Mouse (Mus musculus) liver, embryonic 11.5 days (tissue): ENCODE measurements around the gene Camta2. TPM values are rescaled to one million over a fixed set of nuclear protein-coding genes. Genes with fewer than 3 reads are reported as not detected.

Experiments
- ATAC-seq: fragments of 200-750 bp; cut with Nextera tagmentation; replicated peaks from 2 replicates; pipeline ENCODE4 v1.8.0; 2017; ENCODE audit warnings: moderate number of reproducible peaks, mild to moderate bottlenecking, moderate TSS enrichment, moderate library complexity; ENCODE audit not compliant: low FRiP score
- DNase-seq: peaks from one replicate; pipeline ENCODE4 v3.0.0-alpha.2; 2017; ENCODE audit warnings: low spot score
- H3K27ac ChIP-seq: fragments of 300-500 bp; sonication (generic); 2 replicates; pipeline ENCODE4 v1.5.1; 2014; ENCODE audit warnings: mild to moderate bottlenecking, low read depth, low read length, control low read depth
- H3K27me3 ChIP-seq: fragments of 300-500 bp; sonication (generic); replicated peaks from 2 replicates; pipeline ENCODE4 v1.6.1; 2014; ENCODE audit warnings: low read length, mixed read lengths; ENCODE audit not compliant: control insufficient read depth, insufficient read depth
- H3K36me3 ChIP-seq: fragments of 300-500 bp; sonication (generic); 2 replicates; pipeline ENCODE4 v1.6.1; 2014; ENCODE audit warnings: mild to moderate bottlenecking, low read length, moderate library complexity, mixed read lengths; ENCODE audit not compliant: control insufficient read depth, insufficient read depth
- H3K4me1 ChIP-seq: fragments of 300-500 bp; sonication (generic); replicated peaks from 2 replicates; pipeline ENCODE4 v1.6.1; 2014; ENCODE audit warnings: low read length, mixed read lengths; ENCODE audit not compliant: control insufficient read depth, insufficient read depth
- H3K4me2 ChIP-seq: fragments of 300-500 bp; sonication (generic); 2 replicates; pipeline ENCODE4 v1.6.1; 2014; ENCODE audit warnings: mild to moderate bottlenecking, control low read depth, moderate library complexity
- H3K4me3 ChIP-seq: fragments of 300-500 bp; sonication (generic); 2 replicates; pipeline ENCODE4 v1.5.1; 2014; ENCODE audit warnings: low read depth, low read length, control low read depth
- H3K9ac ChIP-seq: fragments of 300-500 bp; sonication (generic); 2 replicates; pipeline ENCODE4 v1.6.1; 2014; ENCODE audit warnings: low read depth, low read length, control low read depth
- H3K9me3 ChIP-seq: fragments of 300-500 bp; sonication (generic); 2 replicates; pipeline ENCODE4 v1.6.1; 2016; ENCODE audit warnings: low read length, inconsistent platforms, mixed read lengths; ENCODE audit not compliant: control insufficient read depth
- WGBS: fragments of 180-500 bp; shearing (Covaris S2); extraction: QIAGEN DNeasy Blood & Tissue Kit; methylation state at CpG from one replicate; pipeline ENCODE4 v1.1.7; 2014; 5-methylcytosine and 5-hydroxymethylcytosine counted together
- polyA plus RNA-seq: library from polyadenylated mRNA; unstranded; fragments of >200 nt; fragmentation: Nextera tagmentation; extraction: Ambion mirVana; gene quantifications from 2 replicates; pipeline ENCODE4 v1.2.1, GENCODE M21; 2014

Gene Camta2
- polyA plus RNA-seq, 1 experiment from 2014 or later: 13.1 TPM

DNA sequence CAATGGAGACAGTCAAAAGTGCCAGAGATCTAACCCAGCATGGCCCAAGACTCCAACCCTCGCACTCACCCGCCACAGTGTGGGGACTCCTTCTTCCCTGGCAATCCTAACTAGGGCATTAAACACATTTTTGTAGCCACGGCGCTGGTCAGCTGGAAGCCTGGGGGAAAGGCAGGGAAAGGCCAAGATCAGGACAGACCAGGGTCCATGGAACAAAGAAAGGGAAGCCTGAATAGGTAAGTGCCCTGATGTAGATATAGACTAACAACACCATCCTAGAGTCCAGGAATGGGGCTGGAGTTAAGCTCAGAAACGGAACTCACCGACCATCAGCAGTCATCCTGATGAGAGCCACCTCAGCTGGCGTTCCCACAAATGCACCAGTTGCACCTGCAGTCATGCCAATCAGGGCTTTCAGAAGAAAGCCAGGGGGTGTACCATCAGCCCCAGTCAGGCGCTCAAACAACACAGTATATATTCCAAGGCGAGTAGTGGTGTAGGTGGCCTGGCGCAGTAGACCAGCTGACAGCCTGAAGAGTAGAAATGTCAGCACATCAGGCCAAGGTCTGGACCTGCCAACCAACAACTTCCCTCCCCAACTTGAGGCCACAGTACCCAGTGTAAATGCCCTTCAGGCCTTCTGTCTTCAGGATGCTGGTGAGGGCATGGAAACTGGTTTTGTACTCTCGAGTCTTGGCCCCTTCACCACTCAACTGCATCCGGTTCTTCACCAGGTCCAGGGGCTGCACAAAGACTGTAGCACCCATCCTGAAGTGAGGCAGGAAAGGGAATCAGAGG lies 42.2 kb downstream of the Camta2 start:
- H3K36me3 ChIP-seq: peaks cover 33% of the 10 kb centered on the region
- H3K9ac ChIP-seq: peak overlapping the region; percentile 70
- no peaks in the 10 kb centered on the region for H3K9me3 ChIP-seq
- WGBS: 87% methylated on average over 12 of the region's 12 CpGs
- peak overlapping the region; percentile 82 for H3K4me2 ChIP-seq
- peak overlapping the region; percentile 92 for H3K4me3 ChIP-seq
- ATAC-seq: no peak
- H3K27ac ChIP-seq: peak overlapping the region; percentile 81
- DNase-seq: no peak
- H3K27me3 ChIP-seq: no peaks in the 10 kb centered on the region
- H3K4me1 ChIP-seq: peaks cover 34% of the 10 kb centered on the region

DNA sequence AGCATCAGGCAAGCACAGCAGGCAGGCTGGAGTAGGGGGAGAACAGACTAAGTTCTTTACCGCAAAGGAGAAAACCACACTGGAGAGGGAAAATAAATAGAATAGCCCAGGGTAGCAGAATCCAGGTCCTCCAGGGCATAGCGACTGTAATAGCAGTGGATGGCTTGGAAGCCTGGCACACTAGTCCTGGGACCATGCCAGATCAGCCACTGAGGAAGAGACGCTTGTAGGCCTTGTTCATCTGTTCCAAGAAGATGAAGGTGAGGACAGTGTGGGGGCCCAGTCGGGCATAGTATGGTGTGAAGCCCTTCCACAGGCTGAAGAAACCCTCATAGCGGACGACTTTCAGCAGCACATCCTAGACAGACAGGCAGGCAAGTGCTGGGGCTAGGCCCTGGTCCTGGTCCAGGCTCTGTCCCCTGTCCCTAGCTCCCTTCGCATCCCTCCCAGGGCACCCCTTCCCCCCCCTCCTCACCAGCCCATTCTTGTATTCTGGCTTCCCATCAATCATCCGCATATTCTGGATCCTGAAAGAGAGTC lies 43.3 kb downstream of the Camta2 start:
- Histone ChIP-seq H3K4me2 (no peak overlapping the region), H3K4me1 (peaks cover 33% of the 10 kb centered on the region)

DNA sequence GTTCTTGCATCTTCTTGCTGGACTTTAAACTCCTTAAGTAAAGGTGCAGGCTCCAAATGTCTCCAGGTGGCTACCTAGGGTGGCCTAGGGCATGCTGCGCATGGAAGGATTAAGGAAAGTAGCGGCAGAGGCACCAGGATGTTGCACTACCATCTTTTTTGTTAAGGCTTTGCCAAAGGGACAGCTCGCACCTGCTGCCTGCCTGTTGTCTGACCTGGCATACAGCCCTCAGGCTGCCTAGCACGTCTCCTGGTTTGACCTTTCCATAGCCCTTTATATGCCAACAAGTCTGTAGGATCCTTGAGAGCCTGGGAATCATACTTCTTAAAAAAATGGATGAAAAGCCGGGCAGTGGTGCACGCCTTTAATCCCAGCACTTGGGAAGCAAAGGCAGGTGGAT lies 44.9 kb downstream of the Camta2 start:
- H3K4me1 ChIP-seq: peaks cover 34% of the 10 kb centered on the region
- no peaks in the 10 kb centered on the region for H3K9me3 ChIP-seq
- H3K27ac ChIP-seq: no peak overlapping the region
- no peaks in the 10 kb centered on the region for H3K27me3 ChIP-seq
- H3K9ac ChIP-seq: no peak overlapping the region
- H3K4me2 ChIP-seq: peak overlapping the region; percentile 13
- WGBS: 90% methylated on average over 6 of the region's 6 CpGs
- no peak for ATAC-seq
- H3K36me3 ChIP-seq: peaks cover 17% of the 10 kb centered on the region
- no peak for DNase-seq
- H3K4me3 ChIP-seq: no peak overlapping the region

More for the DNA sequence above, 43.3 kb downstream of the Camta2 start:
- peaks cover 25% of the 10 kb centered on the region for H3K36me3 ChIP-seq
- WGBS: 94% methylated on average over 8 of the region's 8 CpGs
- H3K27ac ChIP-seq: no peak overlapping the region
- no peaks in the 10 kb centered on the region for H3K9me3 ChIP-seq
- no peaks in the 10 kb centered on the region for H3K27me3 ChIP-seq
- no peak for DNase-seq
- ATAC-seq: no peak
- H3K9ac ChIP-seq: 0 out of 2 replicates have a peak overlapping the region, but pooled peaks have one; percentile 9
- no peak overlapping the region for H3K4me3 ChIP-seq

DNA sequence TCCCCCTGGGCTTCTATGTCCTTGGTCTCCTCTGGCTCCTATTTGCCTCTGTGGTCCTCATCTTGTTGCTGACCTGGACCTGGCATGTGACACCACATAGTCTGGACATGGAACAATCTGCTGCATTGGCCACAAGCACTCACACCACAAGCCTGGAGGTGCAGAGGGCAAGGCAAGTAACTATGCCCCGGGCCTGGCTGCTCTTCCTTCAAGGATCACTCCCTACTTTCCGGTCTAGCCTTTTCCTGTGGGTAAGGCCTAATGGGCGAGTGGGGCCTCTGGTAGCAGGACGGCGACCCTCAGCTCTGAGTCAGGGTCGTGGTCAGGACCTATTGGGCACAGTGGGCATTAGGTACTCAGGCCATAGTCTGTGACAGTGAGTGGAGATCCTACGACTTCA lies 46.7 kb downstream of the Camta2 start:
- Histone ChIP-seq H3K9me3 (no peaks in the 10 kb centered on the region), H3K4me1 (peaks cover 43% of the 10 kb centered on the region), H3K4me2 (no peak overlapping the region; the same call in 1 of the 2 replicates), H3K27me3 (no peaks in the 10 kb centered on the region), H3K4me3 (peak overlapping the region; percentile 25; the same call in 1 of the 2 replicates), H3K36me3 (peaks cover 17% of the 10 kb centered on the region), H3K27ac (no peak overlapping the region; the same call in 1 of the 2 replicates), H3K9ac (peak overlapping the region; percentile 45; the same call in 1 of the 2 replicates)
- no peak for ATAC-seq
- no peak for DNase-seq
- 76% methylated on average over 7 of the region's 7 CpGs for WGBS

DNA sequence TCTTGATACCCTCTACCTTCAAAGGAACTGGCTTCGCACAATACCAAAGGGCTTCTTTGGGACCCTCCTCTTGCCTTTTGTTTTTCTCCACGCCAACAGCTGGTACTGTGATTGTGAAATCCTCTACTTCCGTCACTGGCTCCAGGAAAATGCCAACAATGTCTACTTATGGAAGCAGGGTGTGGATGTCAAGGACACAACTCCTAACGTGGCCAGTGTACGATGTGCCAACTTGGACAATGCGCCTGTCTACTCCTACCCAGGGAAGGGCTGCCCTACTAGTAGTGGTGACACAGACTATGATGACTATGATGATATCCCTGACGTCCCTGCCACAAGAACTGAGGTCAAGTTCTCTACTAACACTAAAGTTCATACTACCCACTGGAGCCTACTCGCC lies 47.9 kb downstream of the Camta2 start:
- H3K9me3 ChIP-seq: no peaks in the 10 kb centered on the region
- H3K27me3 ChIP-seq: no peaks in the 10 kb centered on the region
- WGBS: 79% methylated on average over 8 of the region's 8 CpGs
- DNase-seq: no peak
- peak overlapping the region; percentile 23 for H3K4me3 ChIP-seq
- H3K4me1 ChIP-seq: peaks cover 34% of the 10 kb centered on the region
- H3K4me2 ChIP-seq: peak overlapping the region; percentile 52
- H3K27ac ChIP-seq: 0 out of 2 replicates have a peak overlapping the region, but pooled peaks have one; percentile 82
- no peak for ATAC-seq
- H3K9ac ChIP-seq: 0 out of 2 replicates have a peak overlapping the region, but pooled peaks have one; percentile 11
- H3K36me3 ChIP-seq: peaks cover 13% of the 10 kb centered on the region

DNA sequence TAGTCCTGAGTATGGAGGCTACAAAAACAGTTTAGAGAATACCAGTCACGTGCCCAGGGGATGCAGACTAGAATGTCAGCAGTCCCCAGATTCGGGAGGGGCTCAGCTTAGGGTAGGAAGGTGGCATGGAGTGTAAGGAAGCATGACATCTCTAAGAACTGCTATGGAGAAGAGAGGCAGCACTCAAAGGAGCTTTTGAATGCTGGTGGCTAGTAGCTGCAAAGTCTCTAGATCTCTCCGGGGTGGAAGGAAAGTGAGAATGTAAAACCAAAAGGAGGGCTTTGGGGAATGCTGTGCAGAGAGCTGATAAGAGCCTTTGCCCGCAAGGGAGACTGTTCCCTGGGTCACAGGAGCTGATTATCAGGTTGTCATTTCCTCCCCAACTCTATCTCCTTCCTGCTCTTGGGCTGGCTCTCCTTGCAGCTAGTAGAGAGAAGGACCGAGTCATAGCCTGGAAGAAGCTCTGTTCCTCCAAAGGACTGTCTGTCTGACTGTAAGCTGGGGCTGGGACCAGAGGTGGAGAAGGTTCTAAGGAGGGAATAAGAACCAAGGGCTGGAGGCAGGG lies 49.1 kb downstream of the Camta2 start, which contains the start of gene Gp1ba:
TSS of gene Gp1ba (plus strand) at position 409 of the 565 bp plus-strand sequence.
- H3K4me1 ChIP-seq: peaks cover 34% of the 10 kb centered on the region
- H3K27ac ChIP-seq: peak within 1 kb of the TSS; percentile 82
- ATAC-seq: peak; percentile 92
- peaks cover 4% of the 10 kb centered on the region for H3K36me3 ChIP-seq
- H3K4me2 ChIP-seq: peak within 1 kb of the TSS; percentile 52
- no peaks in the 10 kb centered on the region for H3K9me3 ChIP-seq
- 7% methylated on average over 5 of the region's 5 CpGs for WGBS
- peak within 1 kb of the TSS; percentile 47 for H3K9ac ChIP-seq
- H3K27me3 ChIP-seq: no peaks in the 10 kb centered on the region
- H3K4me3 ChIP-seq: peak within 1 kb of the TSS; percentile 23
- peak; percentile 46 for DNase-seq

DNA sequence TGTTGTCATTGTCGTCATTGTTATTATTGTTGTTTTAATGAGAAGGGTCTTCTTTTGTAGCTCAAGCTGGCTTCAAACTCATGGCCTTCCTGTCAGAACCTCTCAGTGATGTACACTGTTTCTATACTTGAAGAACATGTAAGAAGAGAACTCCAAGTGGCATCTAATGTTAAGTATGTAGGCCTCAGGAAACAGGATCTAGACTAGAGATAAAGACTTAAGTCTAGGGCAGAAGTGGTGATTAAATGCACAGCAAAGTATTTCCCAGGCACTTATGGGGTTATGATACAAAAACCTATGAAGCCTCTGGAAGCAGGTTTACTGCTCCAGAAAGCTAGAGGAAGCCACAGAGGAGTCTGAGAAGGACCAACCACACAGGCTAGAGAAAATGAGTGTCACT lies 49.6 kb downstream of the Camta2 start:
- no peaks in the 10 kb centered on the region for H3K9me3 ChIP-seq
- H3K4me2 ChIP-seq: peak overlapping the region; percentile 52
- H3K9ac ChIP-seq: peak overlapping the region; percentile 47
- 57% methylated on average over 1 of the region's 1 CpGs for WGBS
- peaks cover 34% of the 10 kb centered on the region for H3K4me1 ChIP-seq
- no peaks in the 10 kb centered on the region for H3K27me3 ChIP-seq
- H3K36me3 ChIP-seq: peaks cover 4% of the 10 kb centered on the region; the same call in 1 of the 2 replicates
- DNase-seq (no peak), ATAC-seq (no peak)
- peak overlapping the region; percentile 23; the same call in 1 of the 2 replicates for H3K4me3 ChIP-seq
- peak overlapping the region; percentile 82 for H3K27ac ChIP-seq

DNA sequence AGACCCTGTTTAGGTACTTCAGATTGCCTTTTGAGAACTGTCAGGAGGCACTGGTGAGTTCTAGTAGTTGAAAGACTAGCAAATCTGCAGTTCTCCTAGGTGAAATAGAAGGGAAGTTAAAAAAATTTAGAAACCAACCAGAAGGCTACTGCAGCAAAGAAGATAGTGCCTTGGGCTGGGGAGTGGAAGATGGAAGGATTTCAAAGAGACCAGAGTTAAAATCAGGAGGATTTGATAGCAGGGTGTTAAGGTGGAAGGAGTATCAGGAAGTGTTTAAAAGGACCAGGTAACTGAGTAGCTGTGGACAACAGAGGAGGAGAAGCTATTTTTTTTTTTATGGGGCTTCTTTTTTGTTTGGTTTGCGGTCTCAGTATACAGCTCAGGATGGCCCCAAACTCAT lies 50.1 kb downstream of the Camta2 start:
- WGBS: 82% methylated on average over 1 of the region's 1 CpGs
- Histone ChIP-seq H3K36me3 (0 out of 2 replicates have a peak, but pooled peaks cover under 1% of the 10 kb centered on the region), H3K9ac (no peak overlapping the region), H3K9me3 (no peaks in the 10 kb centered on the region), H3K4me2 (peak overlapping the region; percentile 52), H3K27ac (peak overlapping the region; percentile 82), H3K4me3 (no peak overlapping the region), H3K27me3 (no peaks in the 10 kb centered on the region), H3K4me1 (peaks cover 34% of the 10 kb centered on the region)
- DNase-seq (no peak), ATAC-seq (no peak)
